Mouse (Mus musculus): ENCODE data around the gene Iars2. TPM values are rescaled to one million over a fixed set of nuclear protein-coding genes. Genes with fewer than 3 reads are reported as not detected.
"Not testable (repeated sequence)": the region's sequence is repeated elsewhere in the genome, so short reads cannot be mapped to it uniquely, and the experiment has no call there.

Gene Iars2
- total RNA-seq, 2 experiments from 2014 or later = 31.9 to 35.3 TPM

GRCm38 (mm10) chr1:185333651-185334050 is 4.5 kb upstream of the Iars2 start:
- no peak for DNase-seq (ENCODE audit: low spot score in 2 of 2)

DNA sequence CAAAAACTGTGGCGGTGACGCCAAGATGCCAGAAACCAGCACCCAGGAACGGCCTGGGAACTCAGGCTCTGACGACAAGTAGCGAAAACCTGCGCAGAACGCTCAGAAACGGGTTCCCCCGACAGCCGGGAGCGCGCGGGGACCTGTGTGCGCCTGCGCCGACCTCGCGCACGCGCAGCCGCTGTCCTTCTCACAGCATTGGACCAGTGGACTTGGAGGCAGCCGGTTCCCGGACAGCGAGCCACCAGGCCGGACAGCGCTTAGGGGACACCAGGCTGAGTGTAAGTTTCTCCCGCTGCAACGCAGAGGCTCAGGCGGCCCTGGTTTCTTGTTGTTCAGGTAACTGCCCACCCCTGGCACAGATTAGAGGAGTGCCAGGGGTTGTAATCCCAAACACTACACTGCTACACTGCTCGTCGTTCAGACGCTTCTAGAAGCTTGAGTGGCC is 2.8 kb upstream of the Iars2 start, which contains the start of gene Bpnt1:
Bpnt1 (plus strand) TSS at position 167 of the 448 bp plus-strand sequence.
- peak; percentile 83 to 92 for DNase-seq (ENCODE audit: low spot score in 2 of 2)

DNA sequence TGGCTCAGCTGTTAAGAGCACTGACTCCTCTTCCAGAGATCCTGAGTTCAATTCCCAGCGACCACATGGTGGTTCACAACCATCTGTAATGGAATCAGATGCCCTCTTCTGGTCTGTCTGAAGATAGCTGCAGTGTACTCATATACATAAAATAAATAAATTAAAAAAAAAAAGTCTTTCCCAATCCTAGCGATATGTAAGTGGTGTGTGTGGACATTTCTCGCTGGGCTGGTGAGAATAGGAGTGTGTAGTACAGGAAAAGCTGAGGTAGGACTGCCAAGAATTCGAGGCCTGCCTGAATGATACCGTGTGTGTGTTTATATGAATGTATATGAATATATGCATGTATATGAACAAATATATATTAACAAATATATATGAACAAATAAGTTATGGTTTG is 2.2 kb upstream of the Iars2 start:
- no peak for DNase-seq (ENCODE audit: low spot score in 2 of 2)

DNA sequence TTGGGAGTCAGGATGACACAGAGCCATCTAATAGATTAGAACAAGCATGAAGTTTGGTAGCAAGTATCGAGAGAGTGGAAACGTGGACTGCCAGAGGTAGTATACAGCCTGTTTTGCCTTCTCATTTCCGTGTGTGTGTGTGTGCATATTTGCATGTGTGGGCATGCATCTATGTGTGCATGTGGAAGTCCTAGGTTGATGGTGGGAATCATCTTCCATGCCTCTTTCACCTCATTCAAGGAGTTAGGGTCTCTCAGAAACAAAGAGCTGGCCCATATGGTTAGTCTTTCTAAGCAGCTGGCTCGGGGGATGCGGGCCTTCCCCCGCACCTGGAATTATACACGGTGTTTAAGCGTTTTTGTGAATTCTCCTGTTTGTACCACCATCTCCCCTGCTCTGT is 655 bp upstream of the Iars2 start:
- DNase-seq (ENCODE audit: low spot score in 2 of 2) = no peak

DNA sequence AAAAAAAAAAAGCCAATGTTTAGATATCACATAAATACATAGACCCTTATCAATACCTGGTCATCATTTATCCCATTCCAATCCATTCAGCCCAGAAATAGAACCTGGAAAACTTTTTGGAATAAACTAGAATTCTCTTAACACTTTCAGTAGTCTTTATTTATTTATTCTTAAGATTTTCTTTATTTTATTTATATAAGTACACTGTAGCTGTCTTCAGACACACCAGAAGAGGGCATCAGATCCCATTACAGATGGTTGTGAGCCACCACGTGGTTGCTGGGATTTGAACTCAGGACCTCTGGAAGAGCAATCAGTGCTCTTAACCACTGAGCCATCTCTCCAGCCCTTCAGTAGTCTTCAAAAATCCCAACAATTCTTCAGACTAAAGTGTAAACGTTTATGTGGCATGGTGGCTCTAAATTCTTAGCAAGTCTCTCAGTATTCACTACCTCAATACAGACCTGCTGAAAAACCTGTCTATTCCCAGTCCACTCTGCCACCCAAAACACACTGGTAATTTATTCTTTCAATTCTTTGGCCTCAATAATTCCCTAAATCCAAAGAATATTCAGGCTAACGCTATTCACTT is 1.3 kb downstream of the Iars2 start:
- not testable (repeated sequence) for DNase-seq (ENCODE audit: low spot score in 2 of 2)

- DNase-seq (ENCODE audit: low spot score in 2 of 2) = peak; percentile 20 to 67
Observed at GRCm38 (mm10) chr1:185315846-185316568, 13.2 kb downstream of the Iars2 start.

DNA sequence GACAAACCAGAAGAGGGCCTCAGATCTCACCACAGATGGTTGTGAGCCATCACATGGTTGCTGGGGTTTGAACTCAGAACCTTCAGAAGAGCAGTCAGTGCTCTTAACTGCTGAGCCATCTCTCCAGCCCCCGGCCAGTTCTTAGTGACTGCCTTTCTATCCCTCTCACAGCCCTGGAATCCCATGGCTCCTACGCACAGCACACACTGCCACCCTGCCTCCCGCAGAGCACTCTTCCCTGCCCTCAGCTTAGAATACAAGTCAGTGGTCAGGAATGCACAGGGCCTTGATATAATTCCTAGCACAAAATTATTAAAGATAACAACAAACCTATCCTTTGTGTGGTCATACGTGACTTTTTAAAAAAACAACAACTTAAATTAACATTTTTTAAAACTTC is 14.7 kb downstream of the Iars2 start:
- no peak for DNase-seq (ENCODE audit: low spot score in 2 of 2)

GRCm38 (mm10) chr1:185311949-185312348 is 17.2 kb downstream of the Iars2 start:
- no peak for DNase-seq (ENCODE audit: low spot score in 2 of 2)

GRCm38 (mm10) chr1:185308908-185309307 is 20.3 kb downstream of the Iars2 start:
- DNase-seq (ENCODE audit: low spot score in 2 of 2) = no peak

- DNase-seq (ENCODE audit: low spot score in 2 of 2) = no peak
Observed at GRCm38 (mm10) chr1:185308334-185308733, 20.9 kb downstream of the Iars2 start.

DNA sequence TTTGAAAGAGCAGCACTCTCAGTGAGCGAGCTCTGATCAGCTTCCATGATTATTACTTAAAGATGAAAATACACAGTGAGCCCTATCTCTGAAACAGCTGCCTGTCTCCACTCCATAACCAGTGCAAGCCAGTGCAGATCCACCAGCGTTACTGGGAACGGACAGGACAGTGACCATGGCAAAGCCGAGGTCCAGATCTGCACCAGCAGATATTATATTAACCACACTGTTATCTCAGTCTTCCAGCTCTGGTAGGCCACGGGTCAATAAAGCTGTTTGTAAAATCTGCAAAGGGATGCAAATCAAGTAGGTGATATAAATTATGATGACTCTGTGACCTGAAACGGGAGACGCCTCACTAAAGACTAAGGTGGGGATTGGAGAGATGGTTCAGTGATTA is 21.6 kb downstream of the Iars2 start:
- no peak for DNase-seq (ENCODE audit: low spot score in 2 of 2)

DNA sequence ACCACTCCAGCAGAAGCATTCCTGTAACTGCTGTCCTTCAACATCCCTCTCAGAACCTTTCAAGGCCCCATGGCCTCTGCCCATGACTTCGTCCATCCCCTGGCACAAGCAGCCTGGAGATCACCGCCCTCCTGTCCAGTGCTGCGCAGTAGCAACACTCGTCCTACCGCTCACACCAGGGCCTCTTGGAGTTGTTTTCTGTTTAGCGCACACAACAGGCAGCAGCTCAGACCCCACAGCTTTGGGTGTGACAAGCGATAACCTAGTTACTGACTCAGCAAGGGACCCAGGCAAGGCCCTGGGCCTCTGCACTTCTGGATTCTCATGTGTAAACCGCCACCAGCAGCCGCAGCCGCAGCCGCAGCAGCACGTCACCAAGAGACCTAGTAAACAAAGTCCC is 22.4 kb downstream of the Iars2 start:
- no peak for DNase-seq (ENCODE audit: low spot score in 2 of 2)

GRCm38 (mm10) chr1:185302816-185303215 is 26.4 kb downstream of the Iars2 start:
- DNase-seq (ENCODE audit: low spot score in 2 of 2) = no peak

GRCm38 (mm10) chr1:185298496-185298895 is 30.7 kb downstream of the Iars2 start:
- DNase-seq (ENCODE audit: low spot score in 2 of 2) = no peak

- DNase-seq (ENCODE audit: low spot score in 2 of 2) = no peak
Observed at GRCm38 (mm10) chr1:185296850-185297249, 32.3 kb downstream of the Iars2 start.

- no peak for DNase-seq (ENCODE audit: low spot score in 2 of 2)
Observed at GRCm38 (mm10) chr1:185292646-185293360, 36.4 kb downstream of the Iars2 start.

DNA sequence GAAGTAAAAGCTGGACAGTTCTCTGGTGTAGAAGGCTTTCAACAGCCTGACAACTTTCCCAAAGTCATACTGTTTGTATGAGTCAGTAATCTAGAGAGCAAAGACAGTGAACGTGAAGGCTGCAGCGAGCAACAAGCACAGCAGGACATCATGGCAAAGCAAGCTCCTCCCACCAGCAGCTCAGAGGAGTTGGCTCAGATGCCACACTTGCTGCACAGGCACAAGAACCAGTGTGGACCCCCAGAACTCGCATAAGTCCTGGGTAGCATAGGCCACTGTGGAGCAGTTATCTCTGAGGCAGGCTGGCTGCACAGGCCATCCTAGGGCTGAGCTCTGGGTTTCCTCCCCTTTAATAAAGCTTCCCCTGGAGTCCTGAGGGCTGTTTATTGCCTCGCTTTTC is 37.9 kb downstream of the Iars2 start:
- DNase-seq (ENCODE audit: low spot score in 2 of 2) = no peak

GRCm38 (mm10) chr1:185289231-185289630 is 40.0 kb downstream of the Iars2 start:
- DNase-seq (ENCODE audit: low spot score in 2 of 2) = no peak

GRCm38 (mm10) chr1:185287066-185287465 is 42.1 kb downstream of the Iars2 start:
- DNase-seq (ENCODE audit: low spot score in 2 of 2) = no peak

DNA sequence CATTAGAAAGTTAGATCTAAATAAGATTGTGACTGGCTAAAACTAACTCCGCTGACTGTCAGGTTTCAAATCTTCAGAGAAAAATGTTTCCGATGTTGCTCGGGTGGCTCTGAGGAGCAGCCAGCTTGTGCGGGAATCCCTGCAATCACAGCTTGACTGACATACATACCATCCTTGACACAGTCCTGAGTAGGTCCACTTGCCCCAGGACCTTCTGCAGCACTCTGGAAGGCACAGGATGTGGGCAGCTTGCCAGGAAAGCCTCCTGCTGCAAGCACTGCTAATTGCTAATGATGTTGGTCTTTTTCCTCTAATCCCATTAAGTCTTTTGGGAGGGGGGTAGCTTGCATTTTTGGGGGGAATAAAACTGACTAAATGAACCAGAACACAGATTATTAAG is 44.0 kb downstream of the Iars2 start:
- DNase-seq (ENCODE audit: low spot score in 2 of 2) = peak in 1 of 2 experiments; percentile 28

DNA sequence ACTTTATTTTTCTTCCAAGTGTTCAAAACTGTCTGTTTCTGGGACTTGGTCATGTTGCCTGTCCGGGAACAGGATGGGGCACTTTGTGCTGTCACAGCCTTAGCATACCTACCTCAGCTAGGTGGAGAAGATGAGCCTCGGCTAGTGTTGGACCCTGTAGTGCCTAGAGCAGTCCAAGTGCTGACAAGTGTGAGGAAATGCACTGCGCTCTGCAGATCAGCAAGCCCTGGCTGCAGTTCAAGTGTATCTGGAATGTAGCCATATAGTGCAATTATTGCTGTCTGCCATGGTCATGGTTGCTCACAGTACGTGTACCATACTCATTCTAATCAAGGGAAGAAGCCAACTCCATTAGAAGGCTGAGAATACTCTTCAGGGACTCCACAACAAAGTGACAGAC is 44.5 kb downstream of the Iars2 start:
- DNase-seq (ENCODE audit: low spot score in 2 of 2) = peak in 1 of 2 experiments; percentile 28

- DNase-seq (ENCODE audit: low spot score in 2 of 2) = no peak
Observed at GRCm38 (mm10) chr1:185283247-185283646, 45.9 kb downstream of the Iars2 start.

Measured in layer of hippocampus, postnatal 14 days (tissue).